Mouse (Mus musculus) neural tube, postnatal 0 days (tissue): ENCODE data around the gene Vmn1r191. TPM values are rescaled to one million over a fixed set of nuclear protein-coding genes. Genes with fewer than 3 reads are reported as not detected.

Experiments used
- microRNA-seq: library from miRNA; unstranded; fragments of <30 nt; microRNA quantifications from one replicate; pipeline ENCODE4, GENCODE M21; 2016
- polyA plus RNA-seq: library from polyadenylated mRNA; unstranded; fragments of >200 nt; fragmentation: Nextera tagmentation; extraction: Ambion mirVana; gene quantifications from 2 replicates; pipeline ENCODE4 v1.2.1, GENCODE M21; 2015

The Vmn1r191 gene
- polyA plus RNA-seq, result not detected in 2 replicates

GRCm38 (mm10) chr13:22183869-22184268 is at the start of gene Vmn1r191:
Gene Vmn1r191, minus strand, starts transcription at chr13:22183969.

GRCm38 (mm10) chr13:22223060-22223459 is 39.3 kb upstream of the Vmn1r191 start, which contains the start of gene Vmn1r193:
Gene Vmn1r193, minus strand, starts transcription at chr13:22223160.

GRCm38 (mm10) chr13:22191041-22191440 is 7.3 kb upstream of the Vmn1r191 start, which contains the start of gene Vmn1r192:
Gene Vmn1r192, minus strand, starts transcription at chr13:22191141.

Small RNA genes within 50 kb of the gene (microRNA-seq; reads per million reads assigned to microRNA genes)
- gene Gm23282 (not detected), gene Gm25084 (not detected)

Other genes with a start within 250 kb of the Vmn1r191 start
- gene Zfp184, start 238.9 kb downstream of the Vmn1r191 start, polyA plus RNA-seq, result 5.3 and 6.1 TPM in 2 replicates
- not detected in 2 replicates for gene Pom121l2, start 202.8 kb downstream of the Vmn1r191 start, polyA plus RNA-seq
- gene Prss16, start 174.2 kb downstream of the Vmn1r191 start, polyA plus RNA-seq, result 0.21 and 0.29 TPM in 2 replicates
- gene Hist1h2ah, start 148.4 kb downstream of the Vmn1r191 start, polyA plus RNA-seq, result 4.0 TPM in 1 of 2 replicates, not detected in the other
- not detected in 2 replicates for gene Hist1h2bk, start 148.1 kb downstream of the Vmn1r191 start, polyA plus RNA-seq
- gene Hist1h4i, start 142.6 kb downstream of the Vmn1r191 start, polyA plus RNA-seq, result 3.4 and 3.5 TPM in 2 replicates
- not detected in 2 replicates for gene Hist1h2ag, start 141.0 kb downstream of the Vmn1r191 start, polyA plus RNA-seq
- gene Hist1h2bj, start 140.8 kb downstream of the Vmn1r191 start, polyA plus RNA-seq, result 1.9 TPM in 1 of 2 replicates, not detected in the other
- gene Vmn1r188, start 99.5 kb downstream of the Vmn1r191 start, polyA plus RNA-seq, result not detected in 2 replicates
- gene Vmn1r189, start 78.1 kb downstream of the Vmn1r191 start, polyA plus RNA-seq, result not detected in 2 replicates
- not detected in 2 replicates for gene Vmn1r192, start 7.2 kb upstream of the Vmn1r191 start, polyA plus RNA-seq
- not detected in 2 replicates for gene Vmn1r193, start 39.2 kb upstream of the Vmn1r191 start, polyA plus RNA-seq
- gene Vmn1r194, start 60.2 kb upstream of the Vmn1r191 start, polyA plus RNA-seq, result not detected in 2 replicates
- gene Vmn1r195, start 86.6 kb upstream of the Vmn1r191 start, polyA plus RNA-seq, result not detected in 2 replicates
- gene Vmn1r196, start 106.0 kb upstream of the Vmn1r191 start, polyA plus RNA-seq, result not detected in 2 replicates
- not detected in 2 replicates for gene Vmn1r197, start 140.6 kb upstream of the Vmn1r191 start, polyA plus RNA-seq
- not detected in 2 replicates for gene Vmn1r198, start 166.4 kb upstream of the Vmn1r191 start, polyA plus RNA-seq
- gene Vmn1r199, start 195.8 kb upstream of the Vmn1r191 start, polyA plus RNA-seq, result not detected in 2 replicates
- gene Vmn1r200, start 206.4 kb upstream of the Vmn1r191 start, polyA plus RNA-seq, result 0.04 TPM in 1 of 2 replicates, not detected in the other